Mouse (Mus musculus) intestine, embryonic 16.5 days (tissue): ENCODE data around the gene Gorasp2. TPM values are rescaled to one million over a fixed set of nuclear protein-coding genes. Genes with fewer than 3 reads are reported as not detected.

Source experiments
- polyA plus RNA-seq: library from polyadenylated mRNA; unstranded; fragments of >200 nt; fragmentation: Nextera tagmentation; extraction: Ambion mirVana; gene quantifications from 2 replicates; pipeline ENCODE4 v1.2.1, GENCODE M21; 2015

Gorasp2 gene
- polyA plus RNA-seq, 1 experiment from 2014 or later: 169 TPM

Other genes starting within 250 kb of the Gorasp2 start
- gene Sp5, start 186.7 kb upstream of the Gorasp2 start, polyA plus RNA-seq: 0.33 and 0.42 TPM in 2 replicates
- 0.42 and 0.78 TPM in 2 replicates for gene Erich2, start 152.8 kb upstream of the Gorasp2 start, polyA plus RNA-seq
- gene Gad1, start 108.5 kb upstream of the Gorasp2 start, polyA plus RNA-seq: 0.15 and 0.18 TPM in 2 replicates
- gene Gm26558, start 532 bp downstream of the Gorasp2 start, polyA plus RNA-seq: 2.5 and 3.0 TPM in 2 replicates
- 20.2 and 22.6 TPM in 2 replicates for gene Tlk1, start 164.2 kb downstream of the Gorasp2 start, polyA plus RNA-seq